Mouse (Mus musculus): ENCODE results near the gene Zfp78.

DNA sequence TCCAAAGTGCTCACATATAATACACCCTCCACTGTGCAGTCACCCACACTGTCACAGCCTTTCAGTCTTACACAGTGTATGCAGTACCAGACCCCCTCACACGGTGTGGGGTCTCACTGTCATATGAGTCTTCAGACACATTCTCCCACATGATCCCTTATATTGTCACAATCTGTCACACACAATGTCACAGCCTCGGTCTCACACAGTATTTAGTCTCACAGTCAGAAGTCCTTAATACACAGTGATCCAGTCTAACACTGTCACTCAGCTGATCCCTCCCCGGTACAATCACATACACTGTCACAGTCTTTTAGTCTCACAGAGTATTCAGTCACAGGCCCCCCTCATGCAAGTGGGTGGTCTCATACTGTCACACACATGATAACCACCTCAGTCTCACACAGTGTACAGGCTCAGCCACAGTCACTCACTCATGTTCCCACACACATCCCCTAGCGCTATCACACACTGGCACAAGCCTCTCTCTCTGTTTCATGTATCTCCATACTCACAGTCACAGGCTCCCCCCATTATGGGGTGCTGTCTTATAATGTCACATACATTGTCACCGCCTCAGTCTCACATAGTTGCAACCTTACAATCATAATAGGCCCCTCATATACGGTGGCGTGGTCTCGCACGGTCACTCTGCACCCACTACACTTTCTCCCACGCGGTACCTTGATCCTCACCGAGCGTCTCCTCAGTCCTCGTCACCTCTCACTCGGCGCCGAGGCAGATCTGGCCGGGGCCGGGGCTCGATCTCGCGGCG, 32.4 kb upstream of the Zfp78 start:
- TF ChIP-seq CTCF (IDR thresholded peaks at IDR 0.05; ENCODE audit: borderline replicate concordance, insufficient read depth, low read depth, low read length) (no peak), POLR2A (IDR thresholded peaks at IDR 0.05; ENCODE audit: borderline replicate concordance, insufficient read depth, low read length) (no peak)
